Mouse (Mus musculus): ENCODE results near the gene Antxr2.
A peak's percentile ranks its signal among the peaks of the same experiment; 100 is the strongest.

Gene Antxr2

DNA sequence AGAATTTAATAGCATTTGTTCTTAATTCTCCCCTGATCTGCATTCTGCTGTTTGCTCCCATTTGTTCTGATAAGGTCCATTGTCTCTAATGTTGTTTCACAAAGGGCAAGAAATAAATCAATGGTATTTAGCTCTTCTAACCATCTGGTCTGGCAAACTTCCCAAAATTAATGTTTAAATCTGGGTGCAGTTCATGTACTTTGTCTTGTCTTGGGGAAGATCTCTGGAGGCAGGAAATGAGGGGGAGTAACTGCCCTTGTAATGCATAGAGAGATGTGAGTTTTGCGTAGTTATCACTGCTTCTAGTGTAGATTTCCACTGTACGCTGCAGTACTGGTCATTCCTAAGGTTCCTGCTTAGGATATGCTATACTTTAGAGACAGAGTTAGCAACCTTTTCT is 193.5 kb downstream of the Antxr2 start:
- DNase-seq (ENCODE audit: extremely low spot score), result no peak

DNA sequence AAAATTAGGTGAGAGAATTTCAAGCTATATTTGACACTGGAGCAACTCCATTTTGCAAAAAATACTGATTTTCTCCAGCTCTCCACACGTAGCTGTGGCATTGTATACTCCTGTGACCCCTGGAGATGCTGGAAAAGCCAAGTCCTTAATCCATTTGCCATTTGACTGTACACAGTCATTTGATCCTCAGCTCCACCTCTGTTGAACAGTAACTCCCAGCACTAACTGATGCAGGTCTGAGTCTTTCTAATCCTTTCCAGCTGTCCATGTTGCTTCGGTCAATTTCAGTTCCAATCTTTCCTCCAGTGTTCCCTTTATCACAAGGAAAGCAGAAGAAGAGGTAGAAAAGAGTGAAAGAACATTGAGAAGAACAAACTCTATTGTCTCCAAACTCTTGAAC is 195.4 kb downstream of the Antxr2 start:
- DNase-seq (ENCODE audit: extremely low spot score), result no peak

DNA sequence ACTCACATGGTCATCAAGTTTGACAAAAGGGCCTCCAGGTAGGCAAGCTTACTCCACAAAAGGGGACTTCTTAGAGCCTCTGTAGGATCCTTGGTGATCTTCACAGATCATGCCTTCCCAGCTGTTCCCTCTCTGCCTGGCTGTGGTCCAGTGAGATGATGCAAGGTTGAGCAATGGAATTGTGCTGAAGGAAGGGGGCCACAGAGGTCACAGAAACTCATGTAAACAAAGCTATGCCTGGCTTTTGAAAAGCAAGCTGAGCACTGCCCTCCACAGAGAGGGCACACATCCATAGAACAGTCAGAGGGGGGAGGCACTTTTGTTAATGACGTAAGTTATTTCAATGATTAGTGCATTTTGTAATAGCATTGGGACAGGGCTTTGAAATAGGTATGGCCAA is 196.1 kb downstream of the Antxr2 start:
- peak; percentile 1 for DNase-seq (ENCODE audit: extremely low spot score)

Measured in embryo, embryonic 9.5 days (tissue).